11 mouse cellular contexts compared by ENCODE assay signal in the genomic region with DNA sequence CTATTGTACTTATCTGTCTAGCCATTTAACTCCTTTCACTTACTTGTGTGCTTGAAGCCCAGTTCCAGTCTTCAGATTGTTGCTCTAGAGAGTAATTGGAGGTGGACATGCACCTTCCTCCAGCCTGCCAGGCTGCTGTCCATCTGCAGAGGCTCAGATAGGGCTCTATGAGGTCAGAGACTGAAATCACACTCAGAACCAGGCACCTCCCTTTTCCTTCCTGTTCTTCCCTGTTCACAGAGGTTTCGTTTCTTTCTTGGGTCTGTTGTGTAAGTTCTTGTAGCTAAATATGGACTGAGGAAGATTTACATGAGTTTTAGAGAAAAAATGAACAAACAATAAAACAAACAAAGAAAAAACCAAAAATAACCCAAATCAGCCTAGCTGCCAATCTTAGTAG. TPM values are rescaled to one million over a fixed set of nuclear protein-coding genes. Genes with fewer than 3 reads are reported as not detected.
DNase-seq lines count a peak whose midpoint lies in the region; ATAC-seq and TF ChIP-seq lines count a peak whose summit lies in the region.
"Not testable (repeated sequence)": the region's sequence is repeated elsewhere in the genome, so short reads cannot be mapped to it uniquely, and the experiment has no call there.
"Had no signal": no experiment of that assay in that cellular context is flagged by ENCODE, and none has a peak within 500 bp of the region (broad histone marks: within the 10 kb centered on the region; RNA-seq: fewer than 3 reads in every experiment).

A gene (minus strand): TSS at position 156 of the 400 bp plus-strand sequence.

- TF ChIP-seq EP300 in heart, postnatal 0 days (IDR thresholded peaks at IDR 0.05; ENCODE audit: low read depth); lung, postnatal 0 days (IDR thresholded peaks at IDR 0.05): not testable (repeated sequence)

- TF ChIP-seq POLR2A in kidney, adult 2 months (IDR thresholded peaks at IDR 0.05; ENCODE audit: low read depth, low read length) = not testable (repeated sequence)

- not testable (repeated sequence) for H3K27ac ChIP-seq in brown adipose tissue, adult 24 weeks (replicated peaks; ENCODE audit: low read depth, low read length); heart, postnatal 0 days (ENCODE audit: low read depth); kidney, adult 2 months (ENCODE audit: insufficient read depth, low read depth, low read length); liver, embryonic 11.5 days (ENCODE audit: low read depth, low read length); lung, postnatal 0 days (ENCODE audit: low read length)

- not testable (repeated sequence) for H3K9ac ChIP-seq in heart, postnatal 0 days (replicated peaks; ENCODE audit: low read depth, low read length); liver, embryonic 11.5 days (ENCODE audit: low read depth, low read length); lung, postnatal 0 days (replicated peaks; ENCODE audit: low read depth)

- not testable (repeated sequence) for H3K36me3 ChIP-seq in heart, postnatal 0 days (replicated peaks; ENCODE audit: control insufficient read depth, insufficient read depth, low read length); kidney, adult 2 months (ENCODE audit: control insufficient read depth, insufficient read depth, low read length); liver, embryonic 11.5 days (ENCODE audit: control insufficient read depth, insufficient read depth, low read length); lung, postnatal 0 days (ENCODE audit: insufficient read depth, low read length)

- not testable (repeated sequence) for H3K4me2 ChIP-seq in heart, postnatal 0 days (ENCODE audit: low read depth, low read length); liver, embryonic 11.5 days; lung, postnatal 0 days (replicated peaks; ENCODE audit: low read depth, low read length)

- peak; percentile 72 for ATAC-seq in CD4-positive, CD25-positive, alpha-beta regulatory T cell, adult 4 months
- peak; percentile 76 for ATAC-seq in heart, postnatal 0 days (ENCODE audit: insufficient read depth, low read depth)
- ATAC-seq in liver, embryonic 11.5 days (replicated peaks; ENCODE audit: low FRiP score) = peak; percentile 58; the same call in 1 of the 2 replicates
- ATAC-seq in lung, postnatal 0 days = peak; percentile 55; the same call in 1 of the 2 replicates
- ATAC-seq in monocyte, adult 5-6 weeks (replicated peaks; ENCODE audit: insufficient number of reproducible peaks, low FRiP score, low TSS enrichment, poor library complexity, severe bottlenecking) = peak; percentile 98

- WGBS in heart, postnatal 0 days = 25% methylated on average over 1 of the region's 1 CpGs
- 43% methylated on average over 1 of the region's 1 CpGs for WGBS in kidney, adult 2 months
- WGBS in liver, embryonic 11.5 days = 45% methylated on average over 1 of the region's 1 CpGs
- WGBS in lung, postnatal 0 days = 20% methylated on average over 1 of the region's 1 CpGs

- H3K27me3 ChIP-seq in heart, postnatal 0 days (ENCODE audit: control insufficient read depth, insufficient read depth, low read length); kidney, adult 2 months (replicated peaks; ENCODE audit: control insufficient read depth, insufficient read depth, low read length); liver, embryonic 11.5 days (replicated peaks; ENCODE audit: control insufficient read depth, insufficient read depth, low read length); lung, postnatal 0 days (replicated peaks; ENCODE audit: insufficient read depth, low read length): not testable (repeated sequence)

- not testable (repeated sequence) for TF ChIP-seq CTCF in heart, postnatal 0 days (IDR thresholded peaks at IDR 0.05; ENCODE audit: low read depth); kidney, adult 2 months (conservative IDR thresholded peaks at IDR 0.05; ENCODE audit: insufficient read depth, insufficient read length, low read depth, low read length); lung, postnatal 0 days (IDR thresholded peaks at IDR 0.05)

- peak; percentile 93 for DNase-seq in heart, adult 11 months
- DNase-seq in heart, postnatal 0 days (ENCODE audit: low spot score); liver, embryonic 11.5 days (ENCODE audit: low spot score); lung, postnatal 0 days (ENCODE audit: low spot score): not testable (repeated sequence)
- DNase-seq in kidney, adult 2 months = peak; percentile 41

- not testable (repeated sequence) for H3K4me1 ChIP-seq in brown adipose tissue, adult 24 weeks (ENCODE audit: control insufficient read depth, insufficient read depth, insufficient read length, low read length); heart, postnatal 0 days (ENCODE audit: control insufficient read depth, insufficient read depth); kidney, adult 2 months (ENCODE audit: control insufficient read depth, insufficient read depth, low read length); liver, embryonic 11.5 days (replicated peaks; ENCODE audit: control insufficient read depth, insufficient read depth, low read length); lung, postnatal 0 days (ENCODE audit: insufficient read depth, low read depth, low read length)

- not testable (repeated sequence) for H3K4me3 ChIP-seq in brown adipose tissue, adult 24 weeks (ENCODE audit: insufficient read depth, low read depth, low read length); heart, postnatal 0 days (ENCODE audit: low read depth, low read length); kidney, adult 2 months (ENCODE audit: insufficient read depth, low read depth, low read length); liver, embryonic 11.5 days (ENCODE audit: low read depth, low read length); lung, postnatal 0 days (ENCODE audit: low read depth, low read length)

- not testable (repeated sequence) for H3K9me3 ChIP-seq in heart, postnatal 0 days (replicated peaks; ENCODE audit: control insufficient read depth, low read length); liver, embryonic 11.5 days (ENCODE audit: control insufficient read depth, low read length); lung, postnatal 0 days (ENCODE audit: low read length)

RNA-seq across cellular contexts. Expression of the gene that starts here (rescaled TPM):
- polyA plus RNA-seq in CD4-positive, CD25-positive, alpha-beta regulatory T cell, adult 4 months (2017; shearing (Covaris generic)) = 100 to 1,000 TPM; 206 to 239 TPM
- polyA plus RNA-seq in brown adipose tissue, adult 24 weeks (2012; ENCODE audit: insufficient read depth, insufficient read length, missing spikeins) = 18.1 and 22.4 TPM in 2 replicates
- total RNA-seq in heart, postnatal 0 days (2014; rRNA removed; ENCODE audit: low replicate concordance) = 50.6 and 55.0 TPM in 2 replicates
- polyA plus RNA-seq in heart, postnatal 0 days (2015; fragmentation: Nextera tagmentation; extraction: Ambion mirVana) = 1.3 and 1.4 TPM in 2 replicates
- 3.5 and 4.0 TPM in 2 replicates for polyA plus RNA-seq in kidney, adult 2 months (2012; rRNA removed)
- polyA plus RNA-seq in liver, embryonic 11.5 days (2014; fragmentation: Nextera tagmentation; extraction: Ambion mirVana) = 0.22 and 0.64 TPM in 2 replicates
- 1.1 and 1.6 TPM in 2 replicates for polyA plus RNA-seq in lung, postnatal 0 days (2015; fragmentation: Nextera tagmentation; extraction: Ambion mirVana)
- 401 to 1,201 TPM (median 560 TPM) in 3 replicates for total RNA-seq in monocyte, adult 5-6 weeks (2017)
- total RNA-seq: left cerebral cortex, postnatal 14 days had no signal
- polyA plus RNA-seq: forebrain, embryonic 13.5 days; heart, embryonic 12.5 days had no signal

Comparison
In these comparisons a context has a peak if more than half of its experiments do, and no peak if none do; other contexts are left out.
1. Peak in ATAC-seq in liver, embryonic 11.5 days; RNA of the gene not detected or under 1 TPM.